In the genomic region with DNA sequence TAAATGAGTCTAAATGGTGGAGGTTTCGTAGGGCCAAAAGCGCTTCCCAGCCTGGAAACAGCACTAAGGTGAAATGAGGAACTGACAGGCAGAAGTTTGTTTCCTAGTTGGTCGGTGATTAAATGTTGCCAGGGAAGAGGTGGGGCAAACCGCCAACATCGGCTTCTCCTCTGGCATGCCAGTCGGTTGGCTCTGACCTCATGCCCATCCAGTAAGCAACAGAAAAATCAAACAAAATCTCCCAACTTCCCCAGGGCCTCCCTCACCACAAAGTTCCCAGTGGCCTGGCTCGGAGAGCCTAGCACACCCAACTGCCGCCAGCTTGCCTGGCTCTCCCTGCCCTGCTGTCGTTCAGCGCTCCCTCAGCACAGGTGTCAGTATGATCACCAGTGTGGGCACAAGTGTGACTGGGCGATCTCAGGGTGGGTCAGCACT, we compare ENCODE assay signal across 9 mouse cellular contexts. TPM values are rescaled to one million over a fixed set of nuclear protein-coding genes. Genes with fewer than 3 reads are reported as not detected.
A peak's percentile ranks its signal among the peaks of the same experiment; 100 is the strongest.
DNase-seq lines count a peak whose midpoint lies in the region; ATAC-seq lines count a peak whose summit lies in the region.
"Had no signal": no experiment of that assay in that cellular context is flagged by ENCODE, and none has a peak within 500 bp of the region (broad histone marks: within the 10 kb centered on the region; RNA-seq: fewer than 3 reads in every experiment).

No protein-coding gene starts in this region.

- no peak overlapping the region for H3K27ac ChIP-seq in heart, embryonic 11.5 days (ENCODE audit: low read depth, low read length)
- no peak overlapping the region for H3K27ac ChIP-seq in forebrain, embryonic 12.5 days
- H3K27ac ChIP-seq: liver, embryonic 13.5 days had no signal

- no peaks in the 10 kb centered on the region for H3K4me1 ChIP-seq in heart, embryonic 11.5 days (ENCODE audit: control insufficient read depth, insufficient read depth, low read length)
- 0 out of 2 replicates have a peak, but pooled peaks cover 3% of the 10 kb centered on the region for H3K4me1 ChIP-seq in forebrain, embryonic 12.5 days

- ATAC-seq in heart, embryonic 11.5 days (replicated peaks; ENCODE audit: insufficient number of reproducible peaks, low FRiP score, low TSS enrichment): no peak
- ATAC-seq in forebrain, embryonic 12.5 days (ENCODE audit: low FRiP score): no peak

- H3K36me3 ChIP-seq in heart, embryonic 11.5 days (ENCODE audit: control insufficient read depth, insufficient read depth, low read length): no peaks in the 10 kb centered on the region
- H3K36me3 ChIP-seq in forebrain, embryonic 12.5 days (replicated peaks): no peaks in the 10 kb centered on the region
- H3K36me3 ChIP-seq: liver, embryonic 13.5 days had no signal

- peak; percentile 39 for DNase-seq in heart, adult 8-10 months (ENCODE audit: low spot score)
- DNase-seq in 3T3-L1 (ENCODE audit: low read depth, low spot score) (peak; percentile 19), MN1 (ENCODE audit: low spot score) (no peak)
- DNase-seq in adrenal gland, postnatal 36 days: peak; percentile 67 to 74
- peak; percentile 47 for DNase-seq in kidney, postnatal 10 days
- no peak for DNase-seq in thymus, postnatal 36 days
- DNase-seq: liver, embryonic 13.5 days had no signal

- no peak overlapping the region for H3K9ac ChIP-seq in heart, embryonic 11.5 days (ENCODE audit: low read depth, low read length)
- no peak overlapping the region for H3K9ac ChIP-seq in forebrain, embryonic 12.5 days
- H3K9ac ChIP-seq: liver, embryonic 13.5 days had no signal

- 82% methylated on average over 11 of the region's 11 CpGs for WGBS in heart, embryonic 11.5 days (ENCODE audit: insufficient replicate concordance)
- WGBS in forebrain, embryonic 12.5 days: 91% methylated on average over 11 of the region's 11 CpGs

- H3K4me2 ChIP-seq in heart, embryonic 11.5 days: no peak overlapping the region
- H3K4me2 ChIP-seq in forebrain, embryonic 12.5 days: no peak overlapping the region
- H3K4me2 ChIP-seq: liver, embryonic 13.5 days had no signal

- H3K9me3 ChIP-seq in heart, embryonic 11.5 days (replicated peaks; ENCODE audit: control insufficient read depth, low read length): no peaks in the 10 kb centered on the region
- no peaks in the 10 kb centered on the region for H3K9me3 ChIP-seq in forebrain, embryonic 12.5 days
- H3K9me3 ChIP-seq: liver, embryonic 13.5 days had no signal

- no peak overlapping the region for H3K4me3 ChIP-seq in heart, embryonic 11.5 days (ENCODE audit: low read depth, low read length)
- no peak overlapping the region for H3K4me3 ChIP-seq in forebrain, embryonic 12.5 days (replicated peaks)
- H3K4me3 ChIP-seq: liver, embryonic 13.5 days had no signal

- H3K27me3 ChIP-seq in heart, embryonic 11.5 days (ENCODE audit: control insufficient read depth, insufficient read depth, low read length): no peaks in the 10 kb centered on the region
- no peaks in the 10 kb centered on the region for H3K27me3 ChIP-seq in forebrain, embryonic 12.5 days
- H3K27me3 ChIP-seq: liver, embryonic 13.5 days had no signal

RNA-seq across cellular contexts. Expression of gene Abcc4, which starts 31.3 kb away (rescaled TPM):
- total RNA-seq in heart, adult 8-10 months (2022): 1 to 10 TPM; 7.4 to 9.9 (median 8.5) TPM
- polyA plus RNA-seq in heart, embryonic 11.5 days (2014; fragmentation: Nextera tagmentation; extraction: Ambion mirVana): 1.6 and 1.7 TPM in 2 replicates
- total RNA-seq in adrenal gland, postnatal 36 days (2021): 10 to 100 TPM; 15.1 to 21.0 TPM
- 2.1 and 2.4 TPM in 2 replicates for polyA plus RNA-seq in forebrain, embryonic 12.5 days (2016; fragmentation: Nextera tagmentation; extraction: Ambion mirVana)

Comparison
In these comparisons a context has a peak if more than half of its experiments do, and no peak if none do; other contexts are left out.
1. DNase-seq: peak in heart, adult 8-10 months (single experiment), 3T3-L1 (single experiment), adrenal gland, postnatal 36 days (2 of 2) and kidney, postnatal 10 days (single experiment); none in thymus, postnatal 36 days (0 of 2) and MN1 (single experiment).